Mouse (Mus musculus): ENCODE measurements around the gene Ppp2r5c.

Ppp2r5c gene

GRCm38 (mm10) chr12:110555536-110556240, 108.8 kb downstream of the Ppp2r5c start:
- DNase-seq (ENCODE audit: extremely low spot score, low spot score), result no peak

- no peak for DNase-seq (ENCODE audit: extremely low spot score, low spot score)
Observed at GRCm38 (mm10) chr12:110556861-110557628, 110.1 kb downstream of the Ppp2r5c start.

GRCm38 (mm10) chr12:110558175-110558574, 111.3 kb downstream of the Ppp2r5c start:
- DNase-seq (ENCODE audit: extremely low spot score, low spot score), result no peak

GRCm38 (mm10) chr12:110563383-110563782, 116.5 kb downstream of the Ppp2r5c start:
- DNase-seq (ENCODE audit: extremely low spot score, low spot score), result no peak

- no peak for DNase-seq (ENCODE audit: extremely low spot score, low spot score)
Observed at GRCm38 (mm10) chr12:110564848-110565247, 117.9 kb downstream of the Ppp2r5c start.

GRCm38 (mm10) chr12:110566366-110566765, 119.4 kb downstream of the Ppp2r5c start:
- no peak for DNase-seq (ENCODE audit: extremely low spot score, low spot score)

- no peak for DNase-seq (ENCODE audit: extremely low spot score, low spot score)
Observed at GRCm38 (mm10) chr12:110571050-110571449, 124.1 kb downstream of the Ppp2r5c start.

- DNase-seq (ENCODE audit: extremely low spot score, low spot score), result no peak
Observed at GRCm38 (mm10) chr12:110572351-110572750, 125.4 kb downstream of the Ppp2r5c start.

- DNase-seq (ENCODE audit: extremely low spot score, low spot score), result no peak
Observed at GRCm38 (mm10) chr12:110573635-110574034, 126.7 kb downstream of the Ppp2r5c start.

GRCm38 (mm10) chr12:110575926-110576325, 129.0 kb downstream of the Ppp2r5c start:
- no peak for DNase-seq (ENCODE audit: extremely low spot score, low spot score)

- DNase-seq (ENCODE audit: extremely low spot score, low spot score), result no peak
Observed at GRCm38 (mm10) chr12:110578333-110578732, 131.4 kb downstream of the Ppp2r5c start.

- DNase-seq (ENCODE audit: extremely low spot score, low spot score), result no peak
Observed at GRCm38 (mm10) chr12:110588622-110589021, 141.7 kb downstream of the Ppp2r5c start.

- DNase-seq (ENCODE audit: extremely low spot score, low spot score), result no peak
Observed at GRCm38 (mm10) chr12:110590804-110591259, 143.9 kb downstream of the Ppp2r5c start.

- DNase-seq (ENCODE audit: extremely low spot score, low spot score), result peak; percentile 99
Observed at GRCm38 (mm10) chr12:110591260-110591883, 144.5 kb downstream of the Ppp2r5c start.

GRCm38 (mm10) chr12:110598527-110598926, 151.6 kb downstream of the Ppp2r5c start:
- DNase-seq (ENCODE audit: extremely low spot score, low spot score), result peak; percentile 78

- DNase-seq (ENCODE audit: extremely low spot score, low spot score), result no peak
Observed at GRCm38 (mm10) chr12:110599791-110600190, 152.9 kb downstream of the Ppp2r5c start.

- DNase-seq (ENCODE audit: extremely low spot score, low spot score), result no peak
Observed at GRCm38 (mm10) chr12:110600225-110600991, 153.5 kb downstream of the Ppp2r5c start.

GRCm38 (mm10) chr12:110601241-110602218, 154.6 kb downstream of the Ppp2r5c start, which contains the start of gene Dync1h1:
TSS of gene Dync1h1 (plus strand) at chr12:110601452.
- peak; percentile 89 for DNase-seq (ENCODE audit: extremely low spot score, low spot score)

- no peak for DNase-seq (ENCODE audit: extremely low spot score, low spot score)
Observed at GRCm38 (mm10) chr12:110606161-110606560, 159.2 kb downstream of the Ppp2r5c start.

GRCm38 (mm10) chr12:110606676-110607075, 159.8 kb downstream of the Ppp2r5c start:
- DNase-seq (ENCODE audit: extremely low spot score, low spot score), result no peak

All from neural tube, embryonic 10.5 days (tissue).